Mouse (Mus musculus): Measurements from ENCODE around the gene Cfap300. TPM values are rescaled to one million over a fixed set of nuclear protein-coding genes. Genes with fewer than 3 reads are reported as not detected.

Gene Cfap300
- polyA plus RNA-seq, 1 experiment = 3.4 TPM

DNA sequence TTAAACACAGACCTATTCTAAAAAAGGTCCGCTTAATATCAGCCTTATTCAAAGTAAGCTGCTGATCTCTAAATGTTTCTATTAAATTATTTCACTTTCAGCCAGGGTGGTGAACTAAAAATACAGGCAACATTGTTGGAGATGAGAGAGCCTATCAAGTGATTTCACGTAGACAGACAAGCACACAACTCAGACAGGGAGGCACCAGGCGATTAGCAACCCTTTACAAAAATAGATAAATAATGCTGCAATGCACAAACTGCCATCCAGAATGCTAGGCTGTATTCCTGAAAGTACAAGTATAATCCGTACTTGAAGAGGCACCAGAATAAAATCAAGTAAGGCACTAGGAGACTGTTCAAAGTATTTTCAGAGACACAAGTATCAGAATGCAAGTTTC is 58.3 kb downstream of the Cfap300 start:
- DNase-seq (ENCODE audit: low read depth) = no peak

DNA sequence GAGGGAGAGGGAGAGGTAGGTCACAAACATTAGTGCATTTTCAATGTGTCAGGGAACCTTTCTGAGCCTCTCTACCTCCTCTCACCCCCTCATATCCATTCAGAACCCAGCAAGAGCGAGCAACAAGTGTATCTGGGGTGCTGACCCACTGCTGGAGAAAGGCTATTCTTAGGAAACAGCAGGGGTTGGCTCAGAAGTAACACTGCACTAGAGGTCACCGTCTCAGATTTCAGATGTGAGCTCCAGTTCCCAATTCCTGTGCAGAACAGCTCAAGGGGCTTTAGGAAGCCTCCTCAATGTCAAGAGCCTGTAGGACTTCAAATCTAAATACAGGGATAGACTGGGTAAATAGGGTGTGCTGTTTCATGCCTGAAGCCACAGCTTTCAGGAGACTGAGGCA is 59.0 kb downstream of the Cfap300 start:
- no peak for DNase-seq (ENCODE audit: low read depth)

DNA sequence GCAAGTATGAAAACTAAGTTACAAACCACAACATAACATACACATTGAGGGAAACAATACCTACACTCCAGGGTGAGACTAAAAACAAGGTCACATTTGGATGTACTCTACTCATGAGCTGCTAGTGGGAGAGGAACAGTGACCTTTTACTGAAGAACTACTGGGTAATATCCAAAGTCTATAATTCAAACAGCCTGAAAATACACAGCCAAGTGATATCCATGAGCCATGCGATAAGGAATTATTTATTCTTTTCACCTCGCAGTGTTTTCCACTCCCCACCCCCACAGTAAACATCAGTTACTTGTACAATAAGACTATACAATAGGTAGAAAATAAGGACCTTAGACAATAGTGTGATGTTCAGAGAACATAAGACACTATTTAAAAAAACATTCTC is 62.5 kb downstream of the Cfap300 start:
- DNase-seq (ENCODE audit: low read depth) = no peak

DNA sequence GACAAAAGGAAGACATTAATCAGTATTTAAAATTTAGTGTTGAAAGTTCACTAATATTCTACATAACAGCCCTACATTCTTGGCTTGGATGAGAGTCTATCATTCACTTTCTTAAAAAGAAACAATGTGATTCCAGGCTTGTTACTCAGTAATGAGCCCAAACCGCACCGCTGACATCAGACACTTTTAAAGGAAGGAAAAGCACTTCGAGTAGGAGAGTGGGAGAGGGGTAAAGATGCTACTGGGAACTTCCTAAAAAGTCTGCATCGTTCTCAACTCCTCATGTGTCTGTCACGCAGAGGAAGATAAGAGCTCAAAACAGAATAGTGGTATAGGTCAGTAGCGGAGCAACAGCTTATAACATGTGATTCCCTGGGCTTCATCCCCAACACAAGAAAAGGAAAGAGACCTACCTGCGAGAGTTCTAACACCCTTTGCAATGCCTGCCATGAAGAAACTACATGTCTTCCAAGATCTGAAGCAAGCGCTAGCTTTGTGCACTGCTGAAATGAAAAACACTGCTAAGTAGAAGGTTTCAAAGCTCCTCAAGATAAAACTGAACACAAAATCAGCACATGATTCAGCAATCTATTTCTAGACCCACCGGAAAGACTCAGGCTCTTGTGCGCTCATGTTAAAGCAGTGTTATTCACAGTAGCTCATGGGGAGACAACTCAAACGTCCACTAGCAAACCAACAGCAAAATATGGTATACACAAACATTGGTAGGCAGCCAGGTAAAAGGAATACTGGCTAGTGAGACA is 63.3 kb downstream of the Cfap300 start:
- DNase-seq (ENCODE audit: low read depth) = no peak

DNA sequence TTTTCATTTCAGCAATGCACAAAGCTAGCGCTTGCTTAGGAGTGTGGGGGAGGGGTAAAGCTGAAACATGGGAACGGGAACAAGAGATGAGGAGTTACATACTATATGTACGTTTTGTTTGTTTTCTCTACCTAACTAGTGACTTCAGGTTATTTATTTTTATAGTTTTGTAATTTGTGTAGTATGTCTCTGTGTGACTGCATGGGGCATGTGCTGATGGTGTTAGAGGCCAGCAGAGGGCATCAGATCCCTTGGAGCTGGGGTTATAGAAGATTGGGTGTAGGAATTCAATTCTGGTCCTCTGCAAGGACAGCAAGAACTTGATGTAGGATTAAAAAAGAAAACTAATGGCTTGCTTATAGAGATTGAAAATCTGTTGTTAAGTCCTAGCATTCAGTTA is 64.1 kb downstream of the Cfap300 start:
- no peak for DNase-seq (ENCODE audit: low read depth)

DNA sequence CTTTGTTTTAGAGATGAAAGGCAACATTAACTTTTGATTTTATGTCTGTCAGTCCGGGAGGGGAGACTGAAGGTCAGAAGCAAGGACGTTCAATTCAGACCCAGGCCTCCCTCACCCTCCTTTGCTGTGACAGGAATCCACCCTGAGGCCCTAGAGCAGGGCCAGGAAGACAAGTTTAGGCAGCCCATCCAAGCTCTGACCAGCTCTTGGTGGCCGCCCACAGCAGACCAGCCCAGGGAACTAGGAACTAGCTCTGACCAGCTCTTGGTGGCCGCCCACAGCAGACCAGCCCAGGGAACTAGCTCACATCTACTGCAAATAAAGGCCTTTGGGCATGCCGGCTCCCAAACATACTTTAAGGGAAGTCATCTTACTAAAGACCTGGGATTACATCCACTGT is 65.0 kb downstream of the Cfap300 start:
- DNase-seq (ENCODE audit: low read depth) = no peak

DNA sequence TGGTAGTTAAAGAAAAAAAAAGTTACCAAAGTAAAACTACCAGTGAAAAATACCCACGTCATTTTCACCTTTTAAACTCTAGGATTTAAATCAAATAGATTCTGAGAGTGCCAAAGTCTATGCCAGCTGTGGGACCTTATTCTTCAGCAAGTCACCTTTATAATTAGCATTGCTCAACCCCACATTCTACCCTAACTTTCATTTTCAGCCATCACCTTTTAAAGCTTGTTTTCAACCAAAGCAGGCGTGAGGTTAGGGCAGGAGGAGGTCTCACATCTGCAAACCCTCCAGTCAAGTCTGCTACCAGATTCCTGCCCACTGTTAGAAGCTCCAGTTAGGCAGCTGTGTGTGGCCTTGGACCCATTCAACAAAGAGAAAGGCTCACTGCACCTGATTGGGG is 70.6 kb downstream of the Cfap300 start:
- DNase-seq (ENCODE audit: low read depth) = no peak

Other genes starting within 250 kb of the Cfap300 start
- 21.0 and 23.5 TPM in 2 replicates for gene Birc2, start 205.8 kb downstream of the Cfap300 start, polyA plus RNA-seq (2012; rRNA removed)
- 19.0 and 20.5 TPM in 2 replicates for gene Birc3, start 169.6 kb downstream of the Cfap300 start, polyA plus RNA-seq (2012; rRNA removed)
- 51.5 and 59.0 TPM in 2 replicates for gene Yap1, start 38.2 kb downstream of the Cfap300 start, polyA plus RNA-seq (2012; rRNA removed)
- gene Cep126, start 91.5 kb upstream of the Cfap300 start, polyA plus RNA-seq (2012; rRNA removed) = 1.9 and 4.6 TPM in 2 replicates